Mouse (Mus musculus): ENCODE results near the gene Camk2n2.
"Not testable (repeated sequence)": the region's sequence is repeated elsewhere in the genome, so short reads cannot be mapped to it uniquely, and the experiment has no call there.

Camk2n2 gene

DNA sequence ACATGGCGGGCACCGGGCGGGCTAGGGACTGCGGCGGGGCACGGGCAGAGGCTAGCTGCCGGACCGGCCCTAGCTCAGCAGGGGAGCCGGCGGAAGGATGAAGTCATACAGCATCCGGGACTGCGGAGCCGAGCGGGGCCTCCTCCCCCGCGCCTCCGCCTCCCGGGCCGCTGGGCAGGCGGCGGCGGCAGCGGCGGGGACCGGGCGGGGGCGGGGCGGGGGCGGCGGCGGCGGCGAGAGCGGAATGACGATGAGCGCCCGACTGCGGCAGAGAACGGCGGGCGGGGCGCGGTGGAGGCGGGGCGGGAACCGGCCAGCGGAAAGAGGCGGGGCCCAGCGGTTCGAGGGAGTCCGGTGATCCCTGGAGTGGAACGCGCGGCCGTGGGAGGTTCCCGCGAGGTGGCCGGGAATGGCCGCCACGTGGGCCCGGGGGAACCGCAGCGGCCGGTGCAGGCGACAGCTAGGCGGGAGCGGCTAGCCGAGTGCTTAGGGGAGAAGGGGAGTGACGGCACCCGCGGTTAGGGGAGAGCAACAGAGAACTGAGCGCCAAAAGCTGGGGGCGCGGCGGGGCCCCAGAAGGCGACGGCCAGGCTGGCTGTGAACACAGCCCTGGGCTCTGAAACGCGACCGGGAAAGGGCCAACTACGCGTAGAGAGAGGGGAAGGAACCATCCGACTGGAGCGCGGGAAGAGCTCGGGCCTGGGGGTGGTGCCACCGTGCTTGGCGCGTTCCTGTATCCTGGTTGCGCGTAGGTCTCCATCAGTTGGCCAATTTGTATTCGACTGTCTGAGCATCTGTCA, at the start of gene Camk2n2:
TSS of gene Camk2n2 (minus strand) at position 97 of the 800 bp plus-strand sequence.
- peak; percentile 78 to 89 for DNase-seq

DNA sequence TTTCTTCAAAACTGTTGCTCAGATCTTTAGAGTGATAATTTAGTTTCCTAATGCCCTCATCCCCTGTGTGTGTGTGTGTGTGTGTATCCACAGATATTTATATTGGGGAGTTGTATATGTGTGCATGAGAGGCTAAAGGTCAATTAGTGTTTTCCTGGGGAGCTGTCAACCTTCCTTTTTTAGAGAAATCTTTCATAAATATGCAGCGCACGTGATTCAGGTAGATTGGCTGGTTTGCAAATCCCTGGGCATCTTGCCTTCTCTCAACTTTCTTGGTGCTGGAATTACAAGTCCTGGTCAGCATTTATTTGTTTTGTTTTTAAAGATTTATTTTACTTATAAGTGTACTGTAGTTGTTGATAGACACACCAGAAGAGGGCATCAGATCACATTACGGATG, 49.2 kb upstream of the Camk2n2 start:
- DNase-seq = no peak

DNA sequence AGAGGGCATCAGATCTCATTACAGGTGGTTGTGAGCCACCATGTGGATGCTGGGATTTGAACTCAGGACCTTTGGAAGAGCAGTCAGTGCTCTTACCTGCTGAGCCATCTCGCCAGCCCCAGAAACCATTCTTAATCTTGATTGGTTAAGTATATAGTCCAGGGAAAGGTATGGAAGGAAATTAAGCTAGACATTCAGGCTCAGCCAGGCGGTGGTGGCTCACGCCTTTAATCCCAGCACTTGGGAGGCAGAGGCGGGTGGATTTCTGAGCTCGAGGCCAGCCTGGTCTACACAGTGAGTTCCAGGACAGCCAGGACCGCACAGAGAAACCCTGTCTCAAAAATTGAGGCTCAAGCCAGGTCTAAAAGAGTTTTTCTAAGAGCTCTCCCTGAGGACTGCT, 46.9 kb upstream of the Camk2n2 start, which contains the start of gene Eif4g1:
TSS of gene Eif4g1 (plus strand) at position 301 of the 400 bp plus-strand sequence.
- DNase-seq = not testable (repeated sequence)

DNA sequence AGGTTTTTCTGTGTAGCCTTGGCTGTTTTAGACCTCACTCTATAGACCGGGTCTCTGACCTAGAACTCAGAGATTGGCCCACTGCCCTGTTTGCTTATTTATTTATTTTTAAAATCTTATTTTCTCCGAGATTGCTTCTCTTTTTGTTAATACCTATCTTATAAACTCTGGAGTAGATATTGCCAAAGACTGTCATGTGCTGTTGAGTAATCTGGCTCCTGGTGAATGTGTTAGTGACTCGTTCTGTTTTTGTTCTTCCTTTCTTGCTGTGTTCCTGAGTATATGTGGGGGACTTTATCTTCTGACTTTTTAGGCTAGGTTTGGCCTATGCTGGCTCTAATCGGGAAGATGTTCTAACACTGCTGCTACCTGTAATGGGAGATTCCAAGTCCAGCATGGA, 36.6 kb upstream of the Camk2n2 start:
- DNase-seq = no peak

DNA sequence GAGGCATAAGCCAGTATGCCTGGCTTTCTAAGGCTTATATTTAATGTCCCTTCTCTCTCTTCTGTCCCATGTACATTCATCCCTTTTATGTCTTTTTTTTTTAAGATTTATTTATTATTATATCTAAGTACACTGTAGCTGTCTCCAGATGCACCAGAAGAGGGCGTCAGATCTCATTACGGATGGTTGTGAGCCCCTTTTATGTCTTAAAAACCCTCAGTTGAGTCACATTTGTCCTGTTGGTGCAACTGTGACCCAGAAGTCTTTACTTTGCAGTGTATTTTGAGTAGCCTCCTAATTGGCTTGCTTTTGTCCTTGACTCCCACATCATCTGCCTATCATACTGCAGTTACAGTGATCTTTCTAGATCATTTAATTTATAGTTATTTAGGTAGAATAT, 32.2 kb upstream of the Camk2n2 start:
- no peak for DNase-seq

DNA sequence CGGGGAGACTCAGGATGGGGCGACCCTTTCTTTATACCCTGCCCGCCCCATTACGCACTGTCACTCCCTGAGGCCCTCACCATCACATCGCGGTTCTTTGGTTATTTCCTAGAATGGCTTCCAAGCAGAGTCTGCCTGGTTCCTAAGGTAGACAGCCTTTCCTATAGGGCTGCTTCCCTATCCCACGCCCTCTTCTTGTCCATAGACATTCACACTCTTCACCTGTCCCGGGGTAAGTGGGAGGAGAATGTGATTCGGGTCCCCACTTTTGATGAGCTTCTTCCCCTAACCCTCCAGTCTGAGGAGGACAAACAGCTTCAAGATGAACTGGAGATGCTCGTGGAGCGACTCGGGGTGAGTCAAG, 30.8 kb upstream of the Camk2n2 start:
- no peak for DNase-seq

DNA sequence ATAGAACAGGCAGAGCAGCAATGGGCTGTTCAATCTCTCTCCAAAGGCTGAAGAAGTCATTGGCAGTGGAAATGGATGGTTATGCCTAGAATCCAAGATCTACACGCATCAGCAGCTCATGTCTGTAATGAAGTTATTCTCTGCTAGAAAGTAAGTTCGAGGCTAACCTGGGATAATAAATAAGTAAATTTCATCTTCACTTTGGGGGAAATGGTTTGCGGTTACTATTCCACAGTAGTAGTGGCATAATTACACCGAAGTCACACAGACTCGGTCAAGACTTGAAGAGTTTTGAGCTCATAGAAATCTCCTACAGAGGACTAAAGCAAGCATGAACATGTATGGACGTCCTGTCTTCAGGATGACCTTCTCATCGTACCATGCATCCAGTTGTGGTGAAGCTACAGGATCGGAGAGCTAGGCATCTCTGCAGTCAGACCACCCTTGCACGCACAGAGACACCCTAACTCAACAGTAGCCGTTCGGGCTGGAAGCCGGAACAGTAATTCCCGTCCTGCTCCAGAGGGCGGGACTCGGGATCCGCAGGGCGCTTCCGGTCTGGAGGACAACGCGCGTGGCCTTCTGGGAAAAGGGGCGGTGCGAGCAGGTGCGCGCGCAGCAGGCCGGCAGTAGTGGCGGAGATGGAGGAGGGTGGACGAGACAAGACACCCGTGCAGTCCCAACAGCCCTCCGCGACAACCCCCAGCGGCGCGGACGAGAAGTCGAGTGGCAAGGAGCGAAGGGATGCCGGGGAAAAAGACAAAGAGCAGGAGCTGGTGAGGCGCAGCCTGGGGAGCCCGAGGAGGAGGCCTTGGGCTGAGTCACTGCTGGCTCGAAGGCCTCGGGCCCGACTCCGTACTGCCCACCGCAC, 30.2 kb upstream of the Camk2n2 start, which contains the start of gene Psmd2:
TSS of gene Psmd2 (plus strand) at position 577 of the 871 bp plus-strand sequence.
- peak; percentile 98 for DNase-seq

DNA sequence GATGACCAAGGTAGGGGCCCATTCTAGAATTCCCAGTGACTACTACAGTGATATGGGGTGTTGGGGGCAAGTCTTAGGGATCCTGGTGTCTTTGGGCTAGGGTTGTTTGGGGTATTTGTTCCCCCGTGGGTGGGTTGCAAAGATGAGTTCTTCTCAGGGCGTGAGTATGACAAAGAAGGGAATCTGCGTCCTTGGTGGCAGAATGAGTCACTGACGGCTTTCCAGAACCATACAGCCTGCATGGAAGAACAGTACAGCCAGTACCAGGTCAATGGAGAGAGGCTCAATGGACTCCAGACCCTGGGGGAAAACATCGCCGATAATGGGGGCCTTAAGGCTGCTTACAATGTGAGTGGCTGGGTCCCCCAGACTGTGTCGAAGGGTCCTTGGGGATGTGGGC, 22.8 kb upstream of the Camk2n2 start:
- no peak for DNase-seq

DNA sequence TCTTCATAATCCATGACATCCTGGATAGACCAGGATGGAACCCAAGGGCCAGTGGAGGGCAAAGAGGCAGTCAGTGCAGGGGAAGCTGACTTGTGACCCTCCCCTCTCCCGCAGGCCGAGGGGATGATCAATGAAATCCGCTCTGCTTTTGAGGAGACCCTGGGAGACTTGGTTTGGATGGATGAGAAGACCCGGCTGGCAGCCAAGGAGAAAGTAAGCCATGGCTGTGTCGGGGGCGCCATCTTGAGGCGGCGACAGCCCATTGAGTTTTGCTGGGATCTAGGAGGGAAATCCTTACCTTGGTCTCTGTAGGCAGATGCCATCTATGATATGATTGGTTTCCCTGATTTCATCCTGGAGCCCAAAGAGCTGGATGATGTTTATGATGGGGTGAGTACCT, 21.1 kb upstream of the Camk2n2 start:
- peak; percentile 83 for DNase-seq

DNA sequence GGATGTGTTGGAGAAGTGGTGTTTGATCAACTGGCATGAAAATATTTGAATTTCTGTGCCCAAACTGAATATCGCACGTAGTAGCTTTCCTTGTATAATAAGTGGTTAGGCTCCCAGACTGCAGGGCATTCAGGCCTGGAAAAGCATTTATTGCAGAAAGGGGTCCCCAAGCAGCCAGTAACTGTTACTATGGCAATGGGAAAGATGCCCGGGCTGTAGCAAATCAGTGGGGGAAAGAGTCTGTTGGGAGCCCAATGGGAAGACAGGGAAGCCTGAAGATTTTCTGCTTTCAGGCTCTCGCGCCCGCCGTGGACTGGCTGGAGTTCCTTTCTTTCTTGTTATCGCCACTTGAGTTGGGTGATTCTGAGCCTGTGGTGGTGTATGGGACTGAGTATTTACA, 17.3 kb upstream of the Camk2n2 start:
- DNase-seq = no peak

DNA sequence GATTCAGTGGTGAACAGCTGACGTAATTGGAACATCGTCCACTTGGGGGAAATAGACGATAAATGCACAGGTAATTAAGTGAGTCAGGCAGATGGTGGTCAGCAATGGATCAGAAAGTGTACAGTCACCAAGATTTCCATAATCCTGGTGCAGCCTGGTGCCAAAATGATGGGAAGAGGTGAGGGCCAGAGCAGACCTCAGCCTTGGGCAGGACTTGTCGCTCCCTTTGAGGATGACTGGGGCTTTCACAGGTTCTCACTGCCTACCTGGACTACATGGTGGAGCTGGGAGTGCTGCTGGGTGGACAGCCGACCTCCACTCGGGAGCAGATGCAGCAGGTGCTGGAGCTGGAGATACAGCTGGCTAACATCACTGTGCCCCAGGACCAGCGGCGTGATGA, 16.3 kb upstream of the Camk2n2 start:
- no peak for DNase-seq

DNA sequence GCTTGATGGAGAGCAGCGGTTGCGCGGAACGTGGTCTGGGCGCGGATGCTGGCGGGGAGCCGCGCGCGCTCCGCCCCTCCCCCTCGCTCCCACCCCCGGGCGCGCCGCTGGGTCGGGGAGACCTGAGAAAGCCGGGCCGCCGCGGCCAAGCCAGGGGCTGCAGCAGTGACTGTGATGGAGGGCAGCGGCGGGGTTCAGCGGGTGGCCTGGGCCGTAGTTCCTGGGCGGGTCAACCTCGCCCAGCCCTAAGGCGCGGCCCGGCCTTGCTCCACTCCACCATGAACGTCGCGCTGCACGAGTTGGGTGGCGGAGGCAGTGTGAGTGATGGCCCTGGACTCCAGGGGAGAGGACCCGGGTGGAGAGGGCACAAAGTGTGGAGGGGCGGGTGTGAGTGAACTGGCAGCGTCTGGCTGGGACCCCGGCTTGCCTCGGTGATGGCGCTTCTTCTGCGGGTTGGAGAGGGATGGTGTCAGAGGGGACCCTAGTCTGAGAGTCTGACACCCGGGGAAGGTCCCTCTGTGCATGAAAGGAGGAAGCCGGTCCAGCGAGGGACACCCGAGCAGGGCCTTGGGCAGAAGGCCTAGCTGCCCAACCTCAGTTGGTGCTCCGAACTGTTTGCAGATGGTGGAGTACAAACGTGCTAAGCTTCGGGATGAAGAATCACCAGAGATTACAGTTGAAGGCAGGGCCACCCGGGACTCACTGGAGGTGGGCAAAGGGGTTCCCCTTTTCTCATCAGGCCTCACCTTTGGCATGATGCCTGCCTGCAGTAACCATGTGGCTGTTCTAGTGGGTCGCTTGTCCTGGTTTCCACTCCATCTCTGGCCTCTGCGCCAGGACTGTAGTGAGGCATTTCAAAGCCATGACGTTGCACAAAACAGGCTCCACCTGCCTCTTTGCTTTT, 8.9 kb upstream of the Camk2n2 start, which contains the start of gene Ece2:
TSS of gene Ece2 (plus strand) at position 98 of the 904 bp plus-strand sequence.
- no peak for DNase-seq

DNA sequence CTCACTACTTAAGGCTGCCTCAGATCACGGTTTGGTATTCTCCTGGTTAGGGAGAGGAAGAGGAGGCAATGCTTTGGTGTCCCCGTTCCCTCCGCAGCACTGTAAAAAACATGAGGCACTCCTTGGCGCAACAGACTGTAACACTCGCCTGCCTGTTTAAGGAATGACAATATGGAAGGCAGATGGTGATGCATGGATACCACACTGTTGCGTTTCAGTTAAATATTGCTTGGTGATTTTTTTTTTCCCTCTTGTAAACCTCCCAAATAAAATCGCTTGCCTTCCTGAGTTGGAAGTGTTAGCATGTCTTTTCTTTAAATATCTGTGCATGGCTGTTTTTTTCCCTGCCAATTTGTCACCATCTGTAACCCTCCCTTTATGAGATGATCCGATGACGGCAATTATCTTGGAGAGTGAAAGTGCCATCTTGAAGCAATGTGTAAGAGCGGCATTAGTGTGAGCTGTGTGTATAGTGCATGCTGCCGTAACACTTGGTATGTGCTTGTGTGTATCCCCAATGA, 7.8 kb upstream of the Camk2n2 start:
- no peak for DNase-seq

DNA sequence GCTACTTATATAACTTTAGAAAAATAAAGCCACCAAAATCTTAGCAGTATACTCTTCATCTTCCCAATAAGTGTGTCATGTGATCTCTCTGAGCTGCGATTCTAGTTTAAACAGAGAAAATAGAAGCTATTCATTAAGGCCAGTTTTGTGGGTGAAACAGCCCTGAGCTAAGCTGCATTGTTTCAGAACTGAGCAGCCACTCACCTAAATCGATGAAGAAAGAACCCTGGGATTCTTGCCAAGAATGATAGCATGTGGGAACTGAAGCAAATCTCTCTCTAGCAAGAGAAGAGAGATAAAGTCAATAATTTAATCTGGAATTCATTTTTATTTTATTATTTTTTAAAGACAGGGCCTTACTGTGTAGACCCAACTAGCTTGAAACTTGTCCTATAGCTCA, 2.1 kb upstream of the Camk2n2 start:
- no peak for DNase-seq

DNA sequence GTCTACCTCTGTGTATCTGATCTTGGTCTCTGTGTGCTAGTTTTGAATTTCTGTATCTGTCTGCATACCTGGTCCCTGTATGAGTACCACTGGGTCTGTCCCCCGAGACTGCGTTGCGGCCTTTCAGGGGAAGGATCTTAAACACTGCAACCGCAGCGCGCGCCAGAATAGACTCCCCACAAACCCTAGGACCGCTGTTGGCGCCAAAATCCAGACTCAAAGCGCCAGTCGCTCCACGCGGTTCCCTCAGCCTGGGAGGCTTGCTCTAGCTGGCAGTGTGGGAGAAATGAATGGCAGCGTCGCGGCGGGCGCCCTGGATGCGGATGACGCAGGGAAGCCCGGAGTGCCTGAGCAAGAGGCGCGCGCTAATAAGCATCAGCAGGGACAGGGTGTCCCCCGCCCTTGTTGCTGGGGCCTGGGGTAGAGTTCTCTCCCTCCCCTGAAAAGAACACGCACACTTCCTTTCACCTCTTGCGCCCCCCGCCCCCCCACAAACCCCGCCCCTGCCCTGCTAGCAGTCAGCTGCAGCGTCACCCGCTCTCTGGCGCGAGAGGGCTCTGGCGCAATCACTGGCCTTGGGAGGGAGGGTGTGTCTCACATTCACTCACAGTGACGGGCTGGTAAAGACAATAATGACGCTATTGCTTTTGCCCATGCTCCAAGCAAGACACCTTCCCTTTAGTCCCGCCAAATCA, 1.1 kb upstream of the Camk2n2 start:
- DNase-seq = peak; percentile 25 to 63

DNA sequence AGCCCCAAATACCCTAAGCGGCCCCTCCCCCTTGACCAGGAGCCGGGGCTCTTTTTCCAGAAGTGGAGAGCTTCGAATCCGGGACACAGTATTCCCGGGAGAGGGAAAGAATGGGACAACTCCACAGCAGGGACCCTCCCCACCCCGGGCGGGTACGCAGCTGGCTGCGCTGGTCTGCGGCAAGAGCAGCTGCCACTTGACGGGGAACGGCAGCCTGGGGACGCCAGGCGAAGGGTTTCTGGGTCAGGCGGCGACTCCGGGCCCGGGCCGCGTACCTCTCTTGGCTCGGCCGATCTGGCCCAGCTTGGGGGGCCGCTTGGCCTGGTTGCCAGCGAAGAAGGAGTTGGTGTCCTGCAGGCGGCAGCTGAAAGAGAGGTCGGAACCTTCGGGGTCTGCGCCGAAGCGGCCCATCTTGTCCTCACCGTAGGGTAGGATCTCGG, 316 bp downstream of the Camk2n2 start:
- no peak for DNase-seq

DNA sequence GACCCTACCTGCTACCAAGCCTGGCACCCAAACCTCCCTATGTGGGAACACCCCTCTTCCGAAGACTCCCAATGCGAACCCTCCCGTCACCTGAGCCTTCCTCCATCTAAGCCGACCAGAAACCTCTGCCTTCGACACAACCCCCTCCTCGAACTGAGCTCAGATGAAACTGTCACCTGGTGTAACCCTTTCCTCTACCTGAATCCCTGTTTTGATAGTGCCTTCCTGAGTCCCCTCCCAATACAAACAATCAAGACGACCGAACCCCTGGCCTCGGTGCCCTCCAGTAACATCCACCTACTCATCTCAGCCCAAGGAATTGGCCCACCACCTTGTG, 720 bp downstream of the Camk2n2 start:
- DNase-seq = no peak

DNA sequence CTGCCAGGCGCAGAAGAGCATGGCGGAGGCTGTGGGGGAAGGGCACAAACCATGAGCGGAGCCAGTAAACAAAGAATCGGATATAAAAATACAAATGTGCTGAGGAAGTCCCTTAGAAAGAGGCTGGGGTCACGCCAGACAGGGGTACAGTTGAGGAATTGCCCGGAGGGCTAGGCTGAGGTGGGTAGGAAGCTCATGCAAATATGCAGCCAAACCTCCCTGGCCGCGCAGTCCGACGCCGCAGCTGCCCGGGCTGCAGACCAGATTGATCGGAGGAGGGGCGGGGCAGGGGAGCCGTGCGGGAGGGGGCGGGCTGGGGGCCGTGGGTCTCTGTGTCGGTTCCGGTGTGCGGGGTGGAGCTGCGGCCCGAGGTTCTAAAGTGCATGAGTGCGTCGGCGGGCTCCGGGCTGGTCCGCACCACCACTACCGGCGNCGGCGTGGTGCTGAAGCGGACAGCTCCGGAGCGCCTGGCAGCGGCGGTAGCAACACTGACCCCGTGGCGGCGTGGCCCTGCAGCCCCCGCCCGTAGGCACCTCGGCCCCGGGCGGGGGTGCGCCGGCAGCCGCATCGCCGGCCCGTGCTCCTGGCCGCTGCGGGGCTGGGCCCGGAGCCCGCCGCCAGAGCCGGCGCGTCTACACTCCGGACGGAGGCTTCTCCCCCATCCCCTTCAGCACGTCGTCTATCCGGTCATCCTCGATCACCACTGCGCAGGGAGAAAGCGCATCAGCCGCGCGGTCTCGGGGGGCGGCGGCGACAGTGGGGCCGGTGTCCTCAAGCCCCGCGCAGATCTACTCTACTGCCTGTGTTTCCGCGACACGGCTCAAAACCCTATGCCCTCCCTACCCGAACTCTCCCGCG, 1.3 kb downstream of the Camk2n2 start:
- peak; percentile 37 to 57 for DNase-seq

DNA sequence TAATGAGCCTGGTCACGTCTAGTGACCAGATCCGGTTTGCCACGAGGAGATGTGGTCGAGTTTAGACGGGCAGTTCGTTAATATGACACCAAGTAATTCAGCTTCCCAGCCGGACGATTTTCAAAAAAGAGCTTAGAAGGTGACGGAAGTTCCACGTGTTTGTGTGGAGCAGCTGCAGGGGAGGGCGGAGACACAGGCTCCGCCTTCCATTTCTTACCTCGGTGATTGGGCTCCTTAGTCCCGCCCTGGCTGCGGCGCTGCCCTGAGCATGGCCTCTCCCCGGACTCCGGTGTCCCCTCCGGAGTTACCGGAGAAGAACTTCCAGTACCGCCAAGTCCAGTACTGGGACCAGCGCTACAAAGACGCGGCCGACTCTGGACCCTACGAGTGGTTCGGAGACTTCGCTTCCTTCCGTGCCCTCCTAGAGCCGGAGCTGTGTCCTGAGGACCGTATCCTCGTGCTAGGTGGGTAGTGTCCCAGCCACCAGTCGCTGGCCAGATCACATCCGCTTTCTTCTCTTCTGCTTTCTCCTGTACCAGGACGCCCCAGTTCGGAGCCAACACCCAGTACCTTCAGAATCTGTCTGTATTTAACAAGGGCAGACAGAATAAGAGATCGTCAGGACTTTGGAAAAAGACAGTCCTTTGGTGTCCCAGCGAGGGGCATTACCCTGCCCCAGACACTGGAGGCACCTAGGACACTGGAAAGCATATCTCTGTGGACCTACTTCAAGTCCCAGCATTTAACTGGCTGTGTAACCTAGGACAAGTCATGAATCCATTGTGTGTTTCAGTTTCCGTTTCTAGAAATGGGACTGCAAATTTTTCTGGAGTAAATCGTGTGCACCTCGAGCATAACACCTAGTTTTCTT, 9.5 kb downstream of the Camk2n2 start, which contains the start of the genes Eef1akmt4, Gm49333 and Alg3:
TSS of gene Eef1akmt4 (plus strand) at position 237 of the 871 bp plus-strand sequence.
TSS of gene Gm49333 (plus strand) at position 254 of the 871 bp plus-strand sequence.
TSS of gene Alg3 (minus strand) at position 379 of the 871 bp plus-strand sequence.
- DNase-seq = peak; percentile 90 to 95

Data from kidney, postnatal 25 days (tissue).